Mouse (Mus musculus) G1E (cell line): ENCODE results near the gene Acss2. TPM values are rescaled to one million over a fixed set of nuclear protein-coding genes. Genes with fewer than 3 reads are reported as not detected.
A peak's percentile ranks its signal among the peaks of the same experiment; 100 is the strongest.

Experiments used
- ATAC-seq: 2 replicates; pipeline ENCODE4 v1.8.0; 2016; ENCODE audit warnings: mild to moderate bottlenecking; ENCODE audit not compliant: insufficient number of reproducible peaks, poor library complexity, low FRiP score, severe bottlenecking; ENCODE audit errors: extremely low read depth
- DNase-seq: peaks from one replicate; pipeline ENCODE4 v3.0.0; 2012; ENCODE audit warnings: low spot score
- H3K27me3 ChIP-seq: 2 replicates; pipeline ENCODE4 v1.6.1; 2012; ENCODE audit warnings: mild to moderate bottlenecking, low read length, inconsistent platforms; ENCODE audit not compliant: insufficient read depth
- H3K36me3 ChIP-seq: replicated peaks from 2 replicates; pipeline ENCODE3; 2012; ENCODE audit warnings: mild to moderate bottlenecking, inconsistent platforms
- H3K4me1 ChIP-seq: 2 replicates; pipeline ENCODE4 v1.6.1; 2012; ENCODE audit warnings: low read depth, low read length, inconsistent platforms, mixed read lengths; ENCODE audit not compliant: insufficient read depth
- H3K4me3 ChIP-seq: 2 replicates; pipeline ENCODE4 v1.5.1; 2012; ENCODE audit warnings: low read depth, mild to moderate bottlenecking, inconsistent platforms, low read length, moderate library complexity, mixed read lengths
- H3K9me3 ChIP-seq: replicated peaks from 2 replicates; pipeline ENCODE4 v1.6.1; 2012; ENCODE audit warnings: inconsistent platforms
- CTCF ChIP-seq: IDR thresholded peaks from 2 replicates; pipeline ENCODE4 v1.5.1; 2012; ENCODE audit warnings: low read depth, low read length, inconsistent platforms, mixed read lengths
- GATA1 ChIP-seq: IDR thresholded peaks from 2 replicates; pipeline ENCODE4 v1.6.1; 2012; ENCODE audit warnings: borderline replicate concordance, low read length, inconsistent platforms, mixed read lengths
- GATA2 ChIP-seq: IDR thresholded peaks from 2 replicates; pipeline ENCODE4 v1.6.1; 2012; ENCODE audit warnings: low read depth, low read length, inconsistent platforms, borderline replicate concordance
- POLR2AphosphoS5 ChIP-seq: IDR thresholded peaks from 2 replicates; pipeline ENCODE4 v1.6.1; 2012; ENCODE audit warnings: low read depth, low read length, inconsistent platforms; ENCODE audit not compliant: insufficient replicate concordance
- TAL1 ChIP-seq: conservative IDR thresholded peaks from 2 replicates; pipeline ENCODE4 v1.6.1; 2012; ENCODE audit warnings: low read depth, low read length, inconsistent platforms, mixed read lengths
- polyA plus RNA-seq: library from polyadenylated mRNA; stranded (reverse); fragments of >175 nt; gene quantifications from 2 replicates; pipeline ENCODE4 v1.2.3, GENCODE M21; 2012
- total RNA-seq, 2 experiments: library from RNA; stranded (forward) in 1 of 2; stranded (reverse) in 1 of 2; fragments of 200-1000 nt in 1 of 2; fragments of >200 nt in 1 of 2; fragmentation: Nextera tagmentation in 1 of 2; gene quantifications; 2 replicates each; pipeline ENCODE4 v1.2.3; 2014 to 2017

Gene Acss2
- total and polyA plus RNA-seq, 3 experiments: 42.0 to 69.8 (median 66.9) TPM

DNA sequence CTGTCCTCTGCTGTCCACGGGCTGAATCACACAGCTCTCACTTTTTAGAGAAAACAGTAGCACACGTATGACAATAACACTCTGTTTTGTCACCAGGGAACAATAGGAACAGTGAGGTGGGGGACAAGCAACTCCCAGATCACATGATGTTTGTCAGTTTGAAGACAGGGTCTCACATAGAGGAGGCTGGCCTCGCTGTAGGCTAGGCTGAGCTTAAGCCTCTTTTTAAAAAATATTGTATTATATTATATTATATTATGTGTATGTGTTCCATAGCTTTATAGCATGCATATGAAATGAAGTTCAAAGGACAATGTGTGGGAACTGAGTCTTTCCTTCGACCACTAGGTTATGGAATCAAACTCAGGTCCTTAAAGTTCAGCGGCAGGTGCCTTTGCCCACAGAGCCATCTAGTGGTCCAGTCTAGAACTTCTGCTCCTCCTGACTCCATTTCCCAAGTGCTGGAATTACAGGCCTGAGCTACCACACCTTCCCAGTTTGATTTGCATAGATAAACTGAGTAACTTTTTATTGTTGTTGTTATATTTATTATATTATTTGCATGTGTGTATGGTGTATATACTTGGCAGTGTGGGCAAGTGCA, 66.3 kb downstream of the Acss2 start:
- H3K9me3 ChIP-seq: no peaks in the 10 kb centered on the region
- peaks cover 59% of the 10 kb centered on the region for H3K36me3 ChIP-seq
- no peak for DNase-seq
- H3K4me1 ChIP-seq: peaks cover 33% of the 10 kb centered on the region
- ATAC-seq: no peak
- no peaks in the 10 kb centered on the region for H3K27me3 ChIP-seq
- H3K4me3 ChIP-seq: no peak overlapping the region
- TF ChIP-seq CTCF (peak; percentile 67), GATA2 (no peak)

DNA sequence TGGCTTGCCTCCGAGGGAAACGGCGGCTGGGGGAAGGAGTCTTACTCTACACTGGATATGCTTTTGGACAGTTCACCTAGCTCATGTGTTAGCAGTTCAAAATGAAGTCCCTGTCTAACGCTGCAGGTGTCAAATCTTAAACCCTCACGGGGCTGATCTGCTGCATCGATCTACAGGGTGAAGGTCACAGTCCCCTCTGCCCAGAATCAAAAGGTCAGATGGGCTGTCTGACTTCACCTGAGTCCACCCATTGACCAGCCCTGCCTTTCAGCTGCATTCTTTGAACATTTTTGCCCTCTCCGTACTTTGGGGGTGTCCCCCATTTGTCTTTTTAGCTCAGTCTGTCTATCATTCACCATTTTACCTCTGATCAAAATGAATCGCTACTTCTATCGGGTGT, 67.3 kb downstream of the Acss2 start:
- H3K27me3 ChIP-seq: no peaks in the 10 kb centered on the region
- H3K36me3 ChIP-seq: peaks cover 56% of the 10 kb centered on the region
- H3K4me3 ChIP-seq: no peak overlapping the region
- TF ChIP-seq CTCF: no peak
- TF ChIP-seq TAL1: no peak
- no peak for TF ChIP-seq GATA2
- no peak for TF ChIP-seq GATA1
- TF ChIP-seq POLR2AphosphoS5: no peak
- ATAC-seq: no peak
- no peak for DNase-seq
- H3K9me3 ChIP-seq: no peaks in the 10 kb centered on the region
- peaks cover 43% of the 10 kb centered on the region for H3K4me1 ChIP-seq

DNA sequence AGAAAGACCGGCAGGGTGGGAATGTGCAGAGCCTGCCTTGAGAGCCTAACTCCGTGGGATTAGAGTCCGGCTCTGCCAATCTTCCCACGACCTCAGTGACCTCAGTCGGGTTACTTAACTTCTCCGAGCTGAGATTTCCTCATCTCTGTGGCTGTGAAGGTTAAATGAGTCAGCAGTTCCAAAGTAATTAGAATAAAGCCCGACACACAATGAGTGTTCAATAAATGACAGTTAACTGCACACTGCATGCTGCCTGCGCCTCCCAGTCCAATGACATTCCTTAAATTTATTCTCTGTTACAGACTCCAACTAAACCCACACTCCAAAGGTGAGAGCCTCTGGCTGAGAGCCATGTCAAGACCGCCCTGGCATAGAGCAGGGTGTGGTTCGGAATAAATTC, 67.7 kb downstream of the Acss2 start:
- peaks cover 58% of the 10 kb centered on the region for H3K36me3 ChIP-seq
- peaks cover 47% of the 10 kb centered on the region for H3K4me1 ChIP-seq
- no peaks in the 10 kb centered on the region for H3K9me3 ChIP-seq
- no peaks in the 10 kb centered on the region for H3K27me3 ChIP-seq
- no peak for DNase-seq
- H3K4me3 ChIP-seq: no peak overlapping the region
- TF ChIP-seq CTCF (no peak), POLR2AphosphoS5 (no peak), GATA1 (no peak), TAL1 (no peak), GATA2 (no peak)
- ATAC-seq: no peak

DNA sequence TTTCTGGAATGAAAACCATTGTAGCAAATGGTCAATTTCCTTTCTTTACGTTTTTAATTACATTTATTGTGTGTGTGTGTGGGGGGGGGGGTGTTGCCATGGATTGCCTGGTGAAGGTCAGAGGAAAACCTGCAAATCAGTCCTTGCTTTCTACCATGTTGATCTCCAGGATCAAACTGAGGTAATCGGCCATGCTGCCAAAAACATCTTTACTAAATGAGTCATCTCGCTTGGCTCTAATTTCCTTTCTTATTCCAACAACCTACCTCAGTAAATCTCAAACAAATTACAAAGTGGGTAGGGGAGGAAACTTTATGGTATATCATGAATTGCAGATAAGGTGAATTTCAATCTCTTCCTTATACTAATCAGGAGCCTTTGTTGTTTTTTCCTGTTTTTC, 70.4 kb downstream of the Acss2 start:
- Histone ChIP-seq H3K36me3 (peaks cover 45% of the 10 kb centered on the region), H3K4me3 (no peak overlapping the region), H3K27me3 (no peaks in the 10 kb centered on the region), H3K9me3 (no peaks in the 10 kb centered on the region), H3K4me1 (peaks cover 62% of the 10 kb centered on the region)
- no peak for DNase-seq
- no peak for ATAC-seq
- TF ChIP-seq CTCF (no peak), TAL1 (no peak), POLR2AphosphoS5 (no peak), GATA2 (no peak), GATA1 (no peak)

DNA sequence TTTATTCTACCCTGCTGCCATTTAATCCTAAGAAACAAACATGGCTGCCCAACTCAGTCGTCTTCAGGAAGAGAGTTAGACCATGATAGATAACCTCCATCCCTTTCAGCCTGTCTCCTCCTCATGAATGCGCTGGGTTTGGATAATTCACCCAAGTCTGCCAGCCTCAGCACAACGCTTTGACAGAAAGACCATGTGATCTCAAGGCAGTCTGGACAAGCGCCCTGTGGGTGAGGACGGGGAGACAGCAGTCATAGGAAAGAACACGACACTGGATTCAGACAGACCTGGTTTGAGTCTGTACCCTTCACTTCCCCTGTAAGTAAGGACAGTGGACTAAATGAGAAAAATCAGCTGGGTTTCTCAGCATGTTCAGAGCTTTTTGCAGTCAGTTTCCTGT, 71.8 kb downstream of the Acss2 start:
- ATAC-seq (no peak), DNase-seq (no peak)
- no peak for TF ChIP-seq GATA2
- no peak for TF ChIP-seq POLR2AphosphoS5
- TF ChIP-seq CTCF: no peak
- no peak for TF ChIP-seq TAL1
- no peak for TF ChIP-seq GATA1
- Histone ChIP-seq H3K36me3 (peaks cover 40% of the 10 kb centered on the region), H3K4me3 (peak overlapping the region; percentile 16; the same call in 1 of the 2 replicates), H3K9me3 (no peaks in the 10 kb centered on the region), H3K4me1 (peaks cover 64% of the 10 kb centered on the region), H3K27me3 (no peaks in the 10 kb centered on the region)

DNA sequence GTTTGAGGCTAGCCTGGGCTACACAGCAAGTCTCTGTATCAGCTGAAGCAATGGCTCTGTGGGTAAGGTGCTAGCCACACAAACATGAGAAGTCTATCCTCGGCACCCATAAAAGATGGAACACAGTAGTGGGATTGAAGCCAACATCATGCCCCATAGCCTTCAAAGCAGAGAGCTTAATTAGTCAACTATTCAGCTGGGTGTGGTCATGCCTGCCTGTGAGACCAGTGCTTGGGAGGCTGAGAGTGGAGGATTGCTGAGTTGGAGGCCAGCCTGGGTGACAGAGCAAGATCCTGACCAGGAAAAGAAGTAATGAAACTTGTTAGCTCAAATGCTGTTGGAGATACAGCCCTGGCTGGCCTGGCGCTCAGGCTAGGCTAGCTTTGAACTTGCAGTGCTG, 73.1 kb downstream of the Acss2 start:
- peak; percentile 46; the same call in 1 of the 2 replicates for ATAC-seq
- TF ChIP-seq GATA1: no peak
- no peak for TF ChIP-seq CTCF
- TF ChIP-seq TAL1: no peak
- no peak for TF ChIP-seq POLR2AphosphoS5
- no peak for TF ChIP-seq GATA2
- no peak for DNase-seq
- Histone ChIP-seq H3K9me3 (no peaks in the 10 kb centered on the region), H3K36me3 (peaks cover 28% of the 10 kb centered on the region), H3K4me1 (peaks cover 67% of the 10 kb centered on the region), H3K27me3 (no peaks in the 10 kb centered on the region), H3K4me3 (peak overlapping the region; percentile 79; the same call in 1 of the 2 replicates)

DNA sequence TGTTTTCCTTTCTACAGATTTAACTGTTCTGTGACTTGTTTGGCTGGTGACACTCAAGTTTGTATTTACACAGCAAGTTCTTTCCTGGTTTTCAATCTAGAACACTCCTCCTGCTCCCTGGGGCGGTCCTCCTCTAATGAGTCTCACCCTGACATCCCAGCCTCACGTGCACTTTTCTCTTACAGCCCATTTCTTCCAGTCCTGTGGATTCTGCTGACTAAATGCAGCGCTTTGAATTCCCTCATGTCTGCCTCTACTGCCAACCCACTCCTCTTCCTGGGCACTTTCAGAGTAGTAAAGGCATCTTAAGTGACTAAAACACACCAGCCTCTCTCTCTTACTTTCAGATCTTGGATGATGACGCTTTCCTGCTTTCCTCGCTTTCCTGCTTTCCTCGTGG, 73.9 kb downstream of the Acss2 start:
- DNase-seq: no peak
- Histone ChIP-seq H3K36me3 (peaks cover 24% of the 10 kb centered on the region), H3K9me3 (no peaks in the 10 kb centered on the region), H3K27me3 (no peaks in the 10 kb centered on the region), H3K4me1 (peaks cover 72% of the 10 kb centered on the region), H3K4me3 (peak overlapping the region; percentile 79)
- no peak for ATAC-seq
- TF ChIP-seq GATA2 (no peak), CTCF (no peak), GATA1 (no peak), POLR2AphosphoS5 (no peak), TAL1 (no peak)
